Mouse (Mus musculus): ENCODE measurements at regions not wholly inside any gene's neighbourhood (a gene's known extent, or its start where the extent isn't known, plus 50 kb on each side); places are given as distances from the start of the nearest gene placed in this dataset.
A peak's percentile ranks its signal among the peaks of the same experiment; 100 is the strongest.
"Not testable (repeated sequence)": the region's sequence is repeated elsewhere in the genome, so short reads cannot be mapped to it uniquely, and the experiment has no call there.

GRCm38 (mm10) chr10:111637084-111637735 lies 131.1 kb downstream of the Phlda1 start:
- no peak for DNase-seq (ENCODE audit: low spot score)

GRCm38 (mm10) chr10:111639866-111640265 lies 133.8 kb downstream of the Phlda1 start:
- no peak for DNase-seq (ENCODE audit: low spot score)

- no peak for DNase-seq (ENCODE audit: low spot score)
Measured at GRCm38 (mm10) chr10:111642683-111643082, 136.6 kb downstream of the Phlda1 start.

- not testable (repeated sequence) for DNase-seq (ENCODE audit: low spot score)
Measured at GRCm38 (mm10) chr10:111653773-111654172, 147.7 kb downstream of the Phlda1 start.

DNA sequence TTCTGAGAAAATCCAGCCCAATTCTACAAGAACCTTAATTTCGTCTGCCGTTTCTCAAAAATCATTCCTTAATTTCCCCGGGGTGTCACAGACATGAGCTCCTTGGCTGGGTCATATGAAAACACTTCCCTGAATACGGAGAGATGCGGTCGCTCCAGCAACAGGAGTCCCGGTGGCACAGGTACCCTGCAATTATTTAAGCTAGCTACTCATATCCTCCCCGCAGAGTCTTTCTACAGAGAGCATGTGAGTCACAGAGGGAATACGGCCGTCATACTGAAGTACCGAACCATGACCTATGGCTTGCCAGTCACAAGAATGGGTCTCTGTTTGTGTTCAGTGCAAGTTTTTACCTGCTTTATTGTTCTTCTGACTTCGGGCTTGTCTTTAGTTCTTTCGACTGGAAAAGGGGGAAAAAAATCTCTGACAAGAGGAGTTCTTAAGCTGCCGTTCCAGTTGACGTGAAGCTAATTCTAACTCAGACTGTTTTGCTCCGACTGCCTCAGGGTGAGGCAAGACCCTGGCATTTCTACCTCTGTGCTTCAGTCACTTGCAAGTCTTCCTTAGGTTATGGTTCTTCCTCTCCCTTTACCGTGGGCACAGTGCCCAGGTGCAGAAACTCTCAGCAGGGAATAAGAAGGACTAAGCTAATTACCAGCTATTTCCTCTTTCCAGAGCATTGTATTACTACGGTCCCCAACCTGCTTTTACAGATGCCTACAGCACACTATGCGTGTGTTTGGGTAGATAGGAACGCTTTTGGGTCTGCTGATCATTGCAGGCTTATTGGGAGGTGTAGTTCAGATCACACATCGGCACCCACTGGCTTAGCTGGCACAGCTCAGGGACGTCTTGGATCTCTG lies 148.5 kb downstream of the Phlda1 start:
- DNase-seq (ENCODE audit: low spot score): no peak

DNA sequence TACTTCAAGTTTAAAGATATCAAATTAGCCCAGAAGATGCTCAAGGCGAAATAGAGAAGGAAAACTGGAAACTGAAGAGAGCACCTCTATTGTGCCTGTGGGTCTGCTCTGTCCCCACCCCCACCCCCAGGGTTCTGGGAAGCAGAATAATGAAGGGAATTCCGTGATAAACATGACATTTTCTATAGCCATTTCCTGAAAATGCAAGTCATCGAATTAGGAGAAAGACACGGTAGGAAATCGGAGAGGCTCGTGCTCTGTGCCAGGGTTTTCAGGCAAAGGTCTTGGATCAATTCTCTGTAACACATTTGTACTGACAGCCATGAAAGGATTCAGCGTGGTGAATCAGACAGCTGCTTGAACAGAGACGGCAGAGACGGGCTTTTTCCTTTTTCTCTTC lies 152.7 kb downstream of the Phlda1 start:
- no peak for DNase-seq (ENCODE audit: low spot score)

- no peak for DNase-seq (ENCODE audit: low spot score)
Measured at GRCm38 (mm10) chr10:111662665-111663064, 156.6 kb downstream of the Phlda1 start.

DNA sequence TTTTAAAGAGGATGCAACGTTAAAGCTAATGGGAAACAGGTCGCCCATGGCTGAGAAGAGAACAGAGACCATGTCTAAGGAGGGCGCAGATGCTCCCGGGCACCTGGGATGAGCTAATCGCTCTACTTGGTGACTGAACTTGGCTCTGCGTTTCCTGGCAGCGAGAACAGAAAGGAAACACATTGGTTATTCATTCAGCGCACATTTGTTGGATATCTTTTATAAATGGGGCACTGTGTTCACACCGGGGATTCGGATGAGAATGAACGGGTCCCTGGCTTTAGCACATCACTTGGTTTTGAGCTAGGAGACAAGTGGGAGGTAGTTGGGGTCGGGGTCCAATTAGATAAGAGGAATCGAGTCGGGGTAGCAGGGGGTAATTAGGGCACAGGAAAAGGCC lies 159.7 kb downstream of the Phlda1 start:
- DNase-seq (ENCODE audit: low spot score): peak; percentile 12

- DNase-seq (ENCODE audit: low spot score): no peak
Measured at GRCm38 (mm10) chr10:111666963-111667362, 160.9 kb downstream of the Phlda1 start.

- no peak for DNase-seq (ENCODE audit: low spot score)
Measured at GRCm38 (mm10) chr10:111668639-111669038, 162.6 kb downstream of the Phlda1 start.

GRCm38 (mm10) chr10:111669658-111670057 lies 163.6 kb downstream of the Phlda1 start:
- DNase-seq (ENCODE audit: low spot score): no peak

- no peak for DNase-seq (ENCODE audit: low spot score)
Measured at GRCm38 (mm10) chr10:111670666-111671065, 164.6 kb downstream of the Phlda1 start.

DNA sequence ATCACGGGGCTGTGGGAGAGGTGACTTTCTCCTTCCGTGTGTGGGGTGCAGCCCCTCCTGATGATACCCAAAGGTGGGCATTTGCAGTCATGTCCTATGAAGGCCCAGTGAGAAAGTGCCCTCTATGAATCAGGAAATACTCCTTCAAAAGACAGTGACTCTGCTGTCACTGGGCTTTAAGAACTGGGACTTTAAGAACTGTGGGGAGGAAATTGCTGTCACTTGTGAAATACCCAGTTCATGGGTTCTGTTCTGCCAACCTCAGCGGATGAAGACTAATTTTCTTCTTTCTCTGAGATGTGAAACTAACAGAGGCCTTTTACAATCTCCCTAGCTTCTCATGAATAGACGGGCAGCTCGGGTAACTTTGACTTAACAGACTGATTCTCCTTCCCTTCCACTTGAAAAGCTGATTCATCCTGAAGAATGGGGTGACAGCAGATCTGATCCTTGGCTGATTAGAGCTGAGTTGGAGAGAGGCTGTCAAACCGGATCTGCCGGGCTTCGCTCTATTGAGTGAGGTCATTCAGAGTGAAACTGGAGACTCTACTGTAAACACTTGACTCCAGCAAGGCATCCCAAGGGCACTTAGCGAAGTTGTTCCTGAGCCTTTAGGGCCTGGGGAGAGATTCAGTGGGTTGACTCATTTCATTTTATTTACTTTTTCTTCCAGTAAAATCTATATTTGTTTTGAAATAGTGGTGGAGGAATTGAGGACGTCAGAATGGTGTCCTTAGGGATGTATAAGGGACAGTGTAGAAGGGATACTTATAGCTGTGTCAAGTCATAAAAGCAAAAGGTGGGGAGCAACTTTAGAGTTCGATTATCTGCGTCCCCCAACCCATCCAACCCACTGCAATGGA lies 166.6 kb downstream of the Phlda1 start:
- no peak for DNase-seq (ENCODE audit: low spot score)

DNA sequence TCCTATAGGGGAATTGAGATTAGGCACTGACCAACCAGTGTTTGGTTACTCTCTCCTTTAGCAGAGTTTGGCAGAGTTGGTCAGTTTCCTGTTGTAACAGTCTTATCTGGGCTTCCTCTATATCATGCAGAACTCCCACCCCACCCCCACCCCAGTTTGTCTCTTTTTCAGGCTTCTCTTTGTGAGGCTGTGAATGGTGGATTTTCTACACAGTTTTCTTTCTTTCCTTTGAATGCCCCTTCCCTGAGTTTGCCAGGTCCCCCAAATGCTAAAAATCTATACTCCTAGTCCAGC lies 167.2 kb downstream of the Phlda1 start:
- no peak for DNase-seq (ENCODE audit: low spot score)

DNA sequence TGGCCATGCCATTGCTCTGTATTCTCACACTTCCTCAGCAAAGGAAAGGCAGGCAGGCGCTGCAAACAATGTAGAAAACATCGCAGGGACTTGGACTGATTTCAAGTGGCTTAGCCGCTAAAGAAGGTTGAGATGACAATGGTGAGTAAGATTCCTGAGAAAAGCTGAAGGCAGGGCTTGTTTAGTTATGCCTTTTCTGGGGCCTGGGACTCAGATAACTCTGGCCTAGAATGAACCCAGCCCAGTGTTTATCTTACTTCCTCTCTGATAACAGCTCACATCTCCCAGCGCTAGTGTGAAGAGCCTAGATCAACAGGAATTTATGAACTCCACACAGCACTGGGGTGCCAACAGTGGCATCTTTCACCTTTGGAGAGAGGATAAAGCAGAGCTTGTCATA lies 170.2 kb downstream of the Phlda1 start:
- DNase-seq (ENCODE audit: low spot score): no peak

DNA sequence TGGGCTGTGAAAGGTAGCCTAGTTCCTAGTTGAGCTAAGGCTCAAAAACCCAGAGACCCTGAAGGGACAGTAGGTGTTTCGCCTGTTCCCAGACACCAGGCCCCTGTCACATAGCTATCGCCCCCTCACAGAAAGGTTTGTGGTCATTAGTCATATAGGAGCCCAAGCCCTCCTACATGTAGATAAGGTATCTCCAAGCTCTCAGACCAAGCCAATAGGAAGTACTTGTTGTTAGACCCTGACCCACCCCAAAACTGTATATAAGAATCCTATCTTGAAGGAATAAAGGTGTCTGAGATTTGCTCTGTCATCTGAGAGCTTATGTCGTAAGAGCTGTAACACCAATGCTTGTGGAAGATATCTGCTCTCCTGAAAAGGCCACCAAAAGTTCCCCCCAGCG lies 174.8 kb downstream of the Phlda1 start:
- DNase-seq (ENCODE audit: low spot score): no peak

GRCm38 (mm10) chr10:111684409-111685346 lies 178.6 kb downstream of the Phlda1 start:
- no peak for DNase-seq (ENCODE audit: low spot score)

DNA sequence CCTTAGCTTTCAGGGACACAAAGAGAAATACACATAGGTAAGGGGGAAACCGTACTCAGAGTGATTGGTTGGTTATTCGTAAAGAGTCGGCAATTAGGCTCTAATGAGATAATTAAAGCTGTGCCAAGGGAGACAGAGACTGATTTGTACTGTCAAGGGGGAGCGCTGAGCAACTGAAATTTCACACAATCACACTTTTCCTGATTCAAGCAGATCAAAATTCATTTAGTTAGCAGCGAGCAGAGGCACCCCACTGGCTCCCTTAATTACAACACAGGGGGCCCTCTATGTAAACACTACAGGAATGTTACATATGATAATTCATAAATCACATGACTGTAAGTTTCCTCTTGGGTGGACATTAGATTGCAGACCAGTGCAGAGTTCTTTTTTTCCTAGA lies 180.5 kb downstream of the Phlda1 start:
- no peak for DNase-seq (ENCODE audit: low spot score)

DNA sequence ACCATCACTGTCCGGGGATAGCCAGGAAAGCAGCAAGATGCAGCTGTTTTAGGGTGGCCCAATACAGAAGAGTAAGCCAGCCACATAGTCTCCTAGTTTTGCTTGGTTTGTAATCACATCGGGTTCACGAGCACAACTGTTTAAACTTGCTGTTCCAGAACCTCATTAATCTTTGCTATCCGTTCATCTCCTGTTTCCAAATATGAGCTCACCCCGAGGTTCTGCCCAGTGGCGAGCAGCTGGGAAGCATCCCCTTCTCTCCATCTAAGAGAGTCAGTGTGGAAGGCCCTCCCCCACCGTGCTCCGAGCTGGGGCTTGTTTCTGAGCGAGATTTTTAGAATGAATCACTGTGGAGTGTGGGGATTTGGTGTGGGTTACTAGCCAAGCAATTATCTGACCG lies 183.5 kb downstream of the Phlda1 start:
- no peak for DNase-seq (ENCODE audit: low spot score)

GRCm38 (mm10) chr10:111693762-111694161 lies 187.7 kb downstream of the Phlda1 start:
- DNase-seq (ENCODE audit: low spot score): no peak
